Mouse (Mus musculus): ENCODE data around the gene Gcnt7.

GRCm38 (mm10) chr2:172496736-172497345 lies 38.4 kb upstream of the Gcnt7 start:
- TF ChIP-seq CTCF (IDR thresholded peaks at IDR 0.05; ENCODE audit: low read depth, low read length) (no peak), POLR2A (IDR thresholded peaks at IDR 0.05; ENCODE audit: borderline replicate concordance, low read depth, low read length) (no peak)

Measured in bone marrow macrophage, adult 2 months (primary cell).